Mouse (Mus musculus) intestine, embryonic 15.5 days (tissue): ENCODE results near the gene Lst1. TPM values are rescaled to one million over a fixed set of nuclear protein-coding genes. Genes with fewer than 3 reads are reported as not detected.

Experiments used
- ATAC-seq: fragments of 200-750 bp; cut with Nextera tagmentation; 2 replicates; pipeline ENCODE4 v1.8.0; 2017; ENCODE audit warnings: moderate TSS enrichment, moderate library complexity
- H3K27ac ChIP-seq: fragments of 300-500 bp; sonication (generic); 2 replicates; pipeline ENCODE4 v1.5.1; 2015; ENCODE audit warnings: mild to moderate bottlenecking, inconsistent platforms
- H3K27me3 ChIP-seq: fragments of 300-500 bp; sonication (generic); replicated peaks from 2 replicates; pipeline ENCODE4 v1.6.1; 2015; ENCODE audit warnings: inconsistent platforms
- H3K36me3 ChIP-seq: fragments of 300-500 bp; sonication (generic); 2 replicates; pipeline ENCODE4 v1.6.1; 2015; ENCODE audit warnings: inconsistent platforms
- H3K4me1 ChIP-seq: fragments of 300-500 bp; sonication (generic); replicated peaks from 2 replicates; pipeline ENCODE4 v1.6.1; 2015; ENCODE audit warnings: inconsistent platforms
- H3K4me2 ChIP-seq: fragments of 300-500 bp; sonication (generic); replicated peaks from 2 replicates; pipeline ENCODE4 v1.6.1; 2015; ENCODE audit warnings: mild to moderate bottlenecking, inconsistent platforms
- H3K4me3 ChIP-seq: fragments of 300-500 bp; sonication (generic); replicated peaks from 2 replicates; pipeline ENCODE4 v1.5.1; 2015; ENCODE audit warnings: inconsistent platforms
- H3K9ac ChIP-seq: fragments of 300-500 bp; sonication (generic); 2 replicates; pipeline ENCODE4 v1.6.1; 2015; ENCODE audit warnings: inconsistent platforms
- H3K9me3 ChIP-seq: fragments of 300-500 bp; sonication (generic); 2 replicates; pipeline ENCODE4 v1.6.1; 2016; ENCODE audit warnings: inconsistent platforms
- WGBS: fragments of 180-500 bp; shearing (Covaris S2); methylation state at CpG from one replicate; pipeline ENCODE4 v1.1.7; 2015; 5-methylcytosine and 5-hydroxymethylcytosine counted together
- polyA plus RNA-seq: library from polyadenylated mRNA; unstranded; fragments of >200 nt; fragmentation: Nextera tagmentation; extraction: Ambion mirVana; gene quantifications from 2 replicates; pipeline ENCODE4 v1.2.1, GENCODE M21; 2015

Gene Lst1
- polyA plus RNA-seq, 1 experiment from 2014 or later: 18.9 TPM

DNA sequence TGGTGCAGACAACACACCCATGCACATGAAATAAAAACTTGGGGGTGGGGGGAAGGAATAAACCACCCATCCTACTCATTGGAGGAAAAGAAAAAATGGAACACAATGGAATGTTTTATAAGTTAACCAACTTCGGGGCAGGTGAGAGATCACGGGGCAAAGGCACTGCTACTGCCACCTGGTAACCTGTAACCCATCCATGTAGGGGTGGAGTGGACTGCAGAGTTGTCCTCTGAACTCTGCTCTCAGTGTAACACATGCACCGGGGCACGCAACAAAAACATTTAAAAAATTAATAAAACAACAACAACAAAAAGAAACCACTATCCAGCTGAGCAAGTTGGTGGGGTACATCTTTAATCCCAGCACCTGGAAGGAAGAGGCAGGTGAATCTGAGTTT is 36.1 kb downstream of the Lst1 start:
- 91% methylated on average over 4 of the region's 4 CpGs for WGBS
- Histone ChIP-seq H3K36me3 (peaks cover 88% of the 10 kb centered on the region), H3K9me3 (no peaks in the 10 kb centered on the region), H3K9ac (no peak overlapping the region), H3K4me2 (no peak overlapping the region), H3K27me3 (no peaks in the 10 kb centered on the region), H3K4me3 (no peak overlapping the region), H3K4me1 (no peaks in the 10 kb centered on the region), H3K27ac (no peak overlapping the region)
- ATAC-seq: no peak

GRCm38 (mm10) chr17:35147922-35148639 is 40.2 kb downstream of the Lst1 start:
- 65% methylated on average over 5 of the region's 5 CpGs for WGBS
- H3K4me1 ChIP-seq: no peaks in the 10 kb centered on the region
- no peak overlapping the region for H3K4me2 ChIP-seq
- ATAC-seq: no peak
- H3K36me3 ChIP-seq: peaks cover 77% of the 10 kb centered on the region
- no peaks in the 10 kb centered on the region for H3K27me3 ChIP-seq
- H3K9ac ChIP-seq: no peak overlapping the region
- no peak overlapping the region; the same call in 1 of the 2 replicates for H3K27ac ChIP-seq
- H3K9me3 ChIP-seq: no peaks in the 10 kb centered on the region
- H3K4me3 ChIP-seq: no peak overlapping the region

GRCm38 (mm10) chr17:35147348-35147747 is 40.9 kb downstream of the Lst1 start:
- Histone ChIP-seq H3K4me1 (no peaks in the 10 kb centered on the region), H3K9ac (no peak overlapping the region), H3K4me3 (no peak overlapping the region), H3K4me2 (no peak overlapping the region), H3K9me3 (no peaks in the 10 kb centered on the region), H3K36me3 (peaks cover 77% of the 10 kb centered on the region), H3K27ac (no peak overlapping the region), H3K27me3 (no peaks in the 10 kb centered on the region)
- 59% methylated on average over 3 of the region's 3 CpGs for WGBS
- ATAC-seq: no peak

GRCm38 (mm10) chr17:35146139-35146538 is 42.1 kb downstream of the Lst1 start:
- H3K27me3 ChIP-seq: no peaks in the 10 kb centered on the region
- peaks cover 79% of the 10 kb centered on the region for H3K36me3 ChIP-seq
- 86% methylated on average over 5 of the region's 5 CpGs for WGBS
- no peak overlapping the region for H3K4me3 ChIP-seq
- no peak overlapping the region for H3K4me2 ChIP-seq
- H3K27ac ChIP-seq: no peak overlapping the region
- no peak for ATAC-seq
- no peak overlapping the region for H3K9ac ChIP-seq
- H3K4me1 ChIP-seq: no peaks in the 10 kb centered on the region
- no peaks in the 10 kb centered on the region for H3K9me3 ChIP-seq

GRCm38 (mm10) chr17:35141971-35142370 is 46.3 kb downstream of the Lst1 start:
- Histone ChIP-seq H3K9me3 (no peaks in the 10 kb centered on the region), H3K4me2 (no peak overlapping the region), H3K9ac (no peak overlapping the region), H3K27me3 (no peaks in the 10 kb centered on the region), H3K27ac (no peak overlapping the region), H3K36me3 (peaks cover 78% of the 10 kb centered on the region), H3K4me1 (0 out of 2 replicates have a peak, but pooled peaks cover 3% of the 10 kb centered on the region), H3K4me3 (no peak overlapping the region)
- no peak for ATAC-seq
- WGBS: 86% methylated on average over 6 of the region's 6 CpGs

GRCm38 (mm10) chr17:35140490-35140996 is 47.7 kb downstream of the Lst1 start:
- Histone ChIP-seq H3K27me3 (no peaks in the 10 kb centered on the region), H3K4me2 (no peak overlapping the region), H3K27ac (no peak overlapping the region), H3K36me3 (peaks cover 73% of the 10 kb centered on the region), H3K9ac (no peak overlapping the region), H3K4me1 (peaks cover 10% of the 10 kb centered on the region), H3K4me3 (no peak overlapping the region), H3K9me3 (no peaks in the 10 kb centered on the region)
- 76% methylated on average over 16 of the region's 16 CpGs for WGBS
- ATAC-seq: no peak

DNA sequence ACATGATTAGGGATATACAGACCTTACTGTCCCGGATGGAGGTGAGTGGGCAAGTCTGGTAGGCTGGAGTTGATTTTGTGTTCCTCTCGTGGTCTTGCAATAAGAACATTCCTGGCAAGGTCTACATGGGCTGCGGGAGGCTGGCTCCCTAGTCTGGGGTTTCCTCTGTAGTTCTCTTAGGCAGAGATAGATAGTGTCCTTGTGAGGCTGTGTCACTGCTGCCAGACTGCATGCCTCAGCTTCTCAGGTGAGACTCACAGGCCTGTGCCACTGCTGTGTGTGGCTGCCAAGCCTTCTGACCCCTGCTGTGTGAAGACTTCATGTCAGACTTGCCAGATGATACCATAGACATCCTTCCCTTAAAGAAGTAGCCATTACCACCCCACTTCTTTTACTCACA is 49.0 kb downstream of the Lst1 start:
- WGBS: 91% methylated on average over 3 of the region's 3 CpGs
- Histone ChIP-seq H3K4me2 (no peak overlapping the region), H3K4me1 (peaks cover 10% of the 10 kb centered on the region), H3K36me3 (peaks cover 61% of the 10 kb centered on the region), H3K9me3 (no peaks in the 10 kb centered on the region), H3K27me3 (no peaks in the 10 kb centered on the region), H3K9ac (no peak overlapping the region), H3K4me3 (no peak overlapping the region), H3K27ac (no peak overlapping the region)
- no peak for ATAC-seq

DNA sequence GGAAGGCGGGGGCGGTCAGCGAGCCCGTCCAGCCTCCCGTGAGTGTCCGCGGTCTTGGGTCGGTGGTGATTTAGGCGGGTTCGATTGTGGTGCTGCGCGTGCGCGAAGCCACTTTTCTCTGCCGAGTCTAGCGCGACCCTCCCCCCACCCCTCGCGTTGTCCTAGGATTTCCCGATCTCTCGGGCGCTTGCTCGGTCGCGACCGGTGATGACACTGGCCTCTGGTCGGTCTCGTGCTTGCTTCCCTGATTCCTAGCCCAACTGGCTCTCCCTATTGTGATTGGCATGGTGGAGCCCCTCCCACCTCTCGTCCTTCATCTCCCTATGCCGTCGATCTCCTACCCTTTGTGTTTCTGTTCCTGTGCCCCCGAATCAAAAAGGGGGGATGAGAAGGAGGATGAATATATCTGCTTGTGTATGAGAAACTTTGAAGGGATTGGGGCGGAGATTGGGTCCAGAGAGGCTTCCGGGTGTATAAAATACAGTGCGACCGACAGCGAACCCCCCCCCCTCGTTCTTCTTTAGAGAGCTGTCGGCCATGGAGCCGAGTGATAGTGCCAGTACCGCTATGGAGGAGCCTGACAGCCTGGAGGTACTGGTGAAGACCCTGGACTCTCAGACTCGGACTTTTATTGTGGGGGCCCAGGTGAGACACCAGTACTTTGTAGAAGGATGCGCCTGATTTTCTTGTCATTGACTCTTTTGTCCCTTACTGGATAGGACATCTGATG is 52.5 kb downstream of the Lst1 start:
- H3K4me3 ChIP-seq: peak overlapping the region; percentile 68
- ATAC-seq: peak; percentile 67
- peaks cover 10% of the 10 kb centered on the region for H3K4me1 ChIP-seq
- H3K9ac ChIP-seq: peak overlapping the region; percentile 76
- WGBS: under 1% methylated on average over 43 of the region's 43 CpGs
- H3K4me2 ChIP-seq: peak overlapping the region; percentile 69
- no peaks in the 10 kb centered on the region for H3K9me3 ChIP-seq
- H3K27ac ChIP-seq: peak overlapping the region; percentile 95
- no peaks in the 10 kb centered on the region for H3K27me3 ChIP-seq
- H3K36me3 ChIP-seq: peaks cover 26% of the 10 kb centered on the region

Other genes with a start within 250 kb of the Lst1 start
- gene Hspa1b, start 229.2 kb downstream of the Lst1 start, polyA plus RNA-seq: 0.43 TPM in 2 replicates
- gene Gm20481, start 218.5 kb downstream of the Lst1 start, polyA plus RNA-seq: not detected in 2 replicates
- 6.2 and 6.3 TPM in 2 replicates for gene Hspa1a, start 216.3 kb downstream of the Lst1 start, polyA plus RNA-seq
- 0.16 and 0.78 TPM in 2 replicates for gene Hspa1l, start 215.7 kb downstream of the Lst1 start, polyA plus RNA-seq
- gene Lsm2, start 206.6 kb downstream of the Lst1 start, polyA plus RNA-seq: 187 and 190 TPM in 2 replicates
- gene Vars, start 187.5 kb downstream of the Lst1 start, polyA plus RNA-seq: 117 and 141 TPM in 2 replicates
- gene Vwa7, start 171.9 kb downstream of the Lst1 start, polyA plus RNA-seq: 0.21 and 0.35 TPM in 2 replicates
- 11.4 and 13.5 TPM in 2 replicates for gene Sapcd1, start 160.4 kb downstream of the Lst1 start, polyA plus RNA-seq
- 3.0 and 3.1 TPM in 2 replicates for gene Msh5, start 141.7 kb downstream of the Lst1 start, polyA plus RNA-seq
- gene Clic1, start 138.5 kb downstream of the Lst1 start, polyA plus RNA-seq: 385 and 387 TPM in 2 replicates
- gene Ddah2, start 129.4 kb downstream of the Lst1 start, polyA plus RNA-seq: 185 and 190 TPM in 2 replicates
- not detected in 2 replicates for gene Ly6g6c, start 123.1 kb downstream of the Lst1 start, polyA plus RNA-seq
- gene Mpig6b, start 122.3 kb downstream of the Lst1 start, polyA plus RNA-seq: 0.23 and 0.35 TPM in 2 replicates
- 1.9 and 2.6 TPM in 2 replicates for gene Ly6g6e, start 111.5 kb downstream of the Lst1 start, polyA plus RNA-seq
- gene Ly6g6d, start 110.4 kb downstream of the Lst1 start, polyA plus RNA-seq: 5.8 and 5.9 TPM in 2 replicates
- gene Ly6g6f, start 102.8 kb downstream of the Lst1 start, polyA plus RNA-seq: 0.24 and 0.33 TPM in 2 replicates
- 92.1 and 96.4 TPM in 2 replicates for gene Abhd16a, start 99.2 kb downstream of the Lst1 start, polyA plus RNA-seq
- gene Ly6g5c, start 80.2 kb downstream of the Lst1 start, polyA plus RNA-seq: not detected in 2 replicates
- gene Ly6g5b, start 73.0 kb downstream of the Lst1 start, polyA plus RNA-seq: 0.83 and 0.85 TPM in 2 replicates
- 17.7 and 19.1 TPM in 2 replicates for gene Gpank1, start 67.0 kb downstream of the Lst1 start, polyA plus RNA-seq
- gene Csnk2b, start 66.4 kb downstream of the Lst1 start, polyA plus RNA-seq: 248 and 271 TPM in 2 replicates
- 13.6 and 13.7 TPM in 2 replicates for gene D17H6S53E, start 62.1 kb downstream of the Lst1 start, polyA plus RNA-seq
- 10.4 and 13.7 TPM in 2 replicates for gene Apom, start 56.4 kb downstream of the Lst1 start, polyA plus RNA-seq
- gene Bag6, start 53.3 kb downstream of the Lst1 start, polyA plus RNA-seq: 45.2 and 46.4 TPM in 2 replicates
- gene Prrc2a, start 23.5 kb downstream of the Lst1 start, polyA plus RNA-seq: 125 and 131 TPM in 2 replicates
- 20.6 and 21.7 TPM in 2 replicates for gene Aif1, start 12.4 kb downstream of the Lst1 start, polyA plus RNA-seq
- gene Ltb, start 6.0 kb upstream of the Lst1 start, polyA plus RNA-seq: 5.0 and 5.2 TPM in 2 replicates
- gene Tnf, start 13.6 kb upstream of the Lst1 start, polyA plus RNA-seq: 0.19 TPM in 1 of 2 replicates, not detected in the other
- 1.1 TPM in 2 replicates for gene Lta, start 16.9 kb upstream of the Lst1 start, polyA plus RNA-seq
- gene Gm16181, start 32.4 kb upstream of the Lst1 start, polyA plus RNA-seq: 0.59 and 0.81 TPM in 2 replicates
- 4.1 and 4.3 TPM in 2 replicates for gene Atp6v1g2, start 45.2 kb upstream of the Lst1 start, polyA plus RNA-seq
- gene Nfkbil1, start 47.4 kb upstream of the Lst1 start, polyA plus RNA-seq: 9.9 and 11.0 TPM in 2 replicates
- gene Ddx39b, start 53.3 kb upstream of the Lst1 start, polyA plus RNA-seq: 382 and 388 TPM in 2 replicates
- 148 and 190 TPM in 2 replicates for gene H2-D1, start 74.3 kb upstream of the Lst1 start, polyA plus RNA-seq
- 4.9 and 6.2 TPM in 2 replicates for gene H2-Q1, start 132.0 kb upstream of the Lst1 start, polyA plus RNA-seq
- gene H2-Q2, start 153.8 kb upstream of the Lst1 start, polyA plus RNA-seq: 84.5 and 93.5 TPM in 2 replicates
- gene H2-Q4, start 191.2 kb upstream of the Lst1 start, polyA plus RNA-seq: 5.5 and 6.4 TPM in 2 replicates
- 1.7 and 2.1 TPM in 2 replicates for gene H2-Q6, start 236.4 kb upstream of the Lst1 start, polyA plus RNA-seq